Mouse (Mus musculus): Measurements from ENCODE around the gene Evi5l. TPM values are rescaled to one million over a fixed set of nuclear protein-coding genes. Genes with fewer than 3 reads are reported as not detected.
A peak's percentile ranks its signal among the peaks of the same experiment; 100 is the strongest.
"Not testable (repeated sequence)": the region's sequence is repeated elsewhere in the genome, so short reads cannot be mapped to it uniquely, and the experiment has no call there.

Evi5l gene
- polyA plus RNA-seq, 1 experiment, result 83.7 TPM

DNA sequence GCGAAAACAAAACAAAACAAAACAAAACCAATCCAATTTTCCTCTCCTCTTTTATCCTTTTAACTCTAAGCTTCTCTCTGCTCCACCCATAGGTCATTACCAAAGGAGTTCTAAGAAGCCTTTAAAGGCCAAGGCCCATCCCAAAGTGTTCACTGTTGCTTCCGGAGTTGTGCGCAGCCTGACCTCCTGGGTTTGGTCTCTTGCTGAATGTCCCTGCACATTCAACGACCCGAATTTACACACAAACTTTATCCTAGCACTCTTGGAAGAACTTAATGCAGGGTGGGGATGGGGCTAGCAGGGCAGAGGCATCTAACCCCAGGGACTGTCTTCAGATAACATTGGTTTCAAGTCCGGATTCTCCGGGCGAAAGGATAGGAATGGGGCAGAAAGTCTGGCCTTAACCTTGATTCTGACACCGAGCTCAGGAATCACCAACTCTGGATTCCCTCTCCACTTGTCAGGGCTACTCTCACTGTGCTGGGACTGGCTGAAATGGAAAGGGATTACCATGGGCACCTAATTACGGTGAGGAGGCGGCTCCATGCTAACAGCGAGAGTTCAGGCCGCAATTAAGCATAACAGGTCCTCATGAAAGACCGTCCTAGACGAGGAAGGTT is 71.6 kb downstream of the Evi5l start:
- DNase-seq (ENCODE audit: extremely low spot score in 1 of 2, low spot score in 1 of 2), result no peak

DNA sequence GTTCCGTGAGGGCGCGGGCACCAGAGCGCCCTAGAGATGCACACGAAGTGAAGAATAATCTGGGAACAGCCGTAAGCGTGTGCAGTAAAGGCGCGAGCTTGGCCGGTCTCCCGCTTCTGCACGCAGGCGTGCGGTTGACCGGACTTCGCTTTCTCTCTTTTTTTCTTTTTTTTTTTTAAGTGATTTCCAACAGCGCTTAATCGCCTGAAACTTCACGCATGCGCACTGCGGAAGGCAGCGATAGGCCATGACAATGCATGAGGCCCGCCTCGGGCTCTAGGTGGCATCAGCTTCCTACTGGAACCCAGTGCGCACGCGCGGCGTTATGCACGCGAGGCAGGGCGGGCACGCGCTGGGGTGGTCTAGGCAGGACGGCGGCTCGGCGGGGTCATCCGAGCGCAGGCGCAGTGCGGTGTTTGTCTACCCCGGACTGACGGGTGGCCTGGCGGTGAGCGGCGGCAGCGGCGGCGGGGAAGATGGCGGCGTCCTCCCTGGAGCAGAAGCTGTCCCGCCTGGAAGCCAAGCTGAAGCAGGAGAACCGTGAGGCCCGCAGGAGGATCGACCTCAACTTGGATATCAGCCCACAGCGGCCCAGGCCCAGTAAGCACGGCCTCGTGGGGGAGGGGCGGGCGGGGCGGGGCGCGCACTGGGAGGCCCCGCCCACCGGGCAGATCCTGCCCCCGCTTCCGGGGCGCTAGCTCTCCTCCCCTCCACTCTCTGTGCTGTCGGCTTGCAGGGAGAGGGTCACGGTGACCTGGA is 72.2 kb downstream of the Evi5l start, which contains the start of the genes Map2k7 and Gm49320:
Gene Map2k7 (plus strand): TSS at position 307 of the 759 bp plus-strand sequence.
Gene Gm49320 (plus strand): TSS at position 432 of the 759 bp plus-strand sequence.
- peak; percentile 99 to 100 for DNase-seq (ENCODE audit: extremely low spot score in 1 of 2, low spot score in 1 of 2)

DNA sequence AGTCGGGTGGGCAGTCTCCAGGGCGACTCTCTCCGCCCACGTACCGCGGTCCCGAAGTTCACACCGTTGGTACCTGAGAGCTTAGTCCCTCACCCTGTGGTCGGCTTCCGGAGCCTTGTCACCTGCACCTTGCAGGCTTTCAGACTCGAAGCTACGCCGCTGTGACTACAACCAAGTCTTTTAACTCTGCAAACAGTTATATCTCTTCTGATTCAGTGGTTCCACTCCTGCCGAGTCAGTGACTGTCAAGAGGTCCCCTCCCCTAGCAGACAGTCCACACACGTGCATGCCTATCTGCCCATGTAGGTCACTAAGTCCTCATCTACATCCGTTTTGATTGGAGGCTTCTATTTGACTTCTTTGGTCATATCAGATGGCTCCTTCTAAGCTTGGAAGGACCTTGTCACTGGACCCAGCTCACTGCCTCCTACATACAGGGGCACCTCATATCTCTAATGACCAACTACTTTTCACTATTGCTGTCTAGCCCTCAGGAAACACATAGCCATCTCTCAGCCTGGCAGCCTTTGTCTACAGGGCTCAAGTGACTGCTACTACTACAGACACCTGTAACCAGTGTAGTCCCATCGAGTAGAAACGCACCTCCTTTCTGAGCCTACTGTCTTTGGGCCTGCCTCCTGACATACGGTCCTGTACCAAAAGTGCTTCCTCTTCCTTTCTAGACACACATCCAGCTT is 73.0 kb downstream of the Evi5l start:
- DNase-seq (ENCODE audit: extremely low spot score in 1 of 2, low spot score in 1 of 2), result no peak

GRCm38 (mm10) chr8:4245061-4245460 is 78.7 kb downstream of the Evi5l start:
- no peak for DNase-seq (ENCODE audit: extremely low spot score in 1 of 2, low spot score in 1 of 2)

GRCm38 (mm10) chr8:4245737-4246136 is 79.4 kb downstream of the Evi5l start:
- DNase-seq (ENCODE audit: extremely low spot score in 1 of 2, low spot score in 1 of 2), result no peak

- no peak for DNase-seq (ENCODE audit: extremely low spot score in 1 of 2, low spot score in 1 of 2)
These were observed 80.9 kb downstream of the Evi5l start for GRCm38 (mm10) chr8:4247241-4247640.

GRCm38 (mm10) chr8:4247951-4248540 is 81.7 kb downstream of the Evi5l start, which contains the start of gene Tgfbr3l:
Gene Tgfbr3l, plus strand, starts transcription at chr8:4248214.
- no peak for DNase-seq (ENCODE audit: extremely low spot score in 1 of 2, low spot score in 1 of 2)

DNA sequence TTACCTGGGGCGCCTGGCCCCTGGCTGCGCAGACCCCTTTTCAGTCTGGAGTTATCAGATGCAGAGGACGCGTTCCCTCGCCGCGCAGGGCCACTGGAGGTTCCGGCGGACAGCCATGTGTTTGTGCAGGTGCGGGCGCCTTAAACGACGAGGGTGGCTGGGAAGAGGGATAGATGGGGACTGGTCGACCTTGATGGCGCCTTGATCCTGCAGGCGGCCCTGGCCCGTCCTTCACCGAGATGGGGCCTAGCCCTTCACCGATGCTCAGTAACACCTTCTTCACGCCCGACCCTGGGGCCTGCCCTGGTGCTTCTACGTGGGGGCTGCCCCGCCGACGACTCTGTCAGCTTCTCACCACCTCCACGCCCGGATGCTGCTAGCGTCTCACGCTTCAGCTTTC is 82.8 kb downstream of the Evi5l start:
- DNase-seq (ENCODE audit: extremely low spot score in 1 of 2, low spot score in 1 of 2), result no peak

DNA sequence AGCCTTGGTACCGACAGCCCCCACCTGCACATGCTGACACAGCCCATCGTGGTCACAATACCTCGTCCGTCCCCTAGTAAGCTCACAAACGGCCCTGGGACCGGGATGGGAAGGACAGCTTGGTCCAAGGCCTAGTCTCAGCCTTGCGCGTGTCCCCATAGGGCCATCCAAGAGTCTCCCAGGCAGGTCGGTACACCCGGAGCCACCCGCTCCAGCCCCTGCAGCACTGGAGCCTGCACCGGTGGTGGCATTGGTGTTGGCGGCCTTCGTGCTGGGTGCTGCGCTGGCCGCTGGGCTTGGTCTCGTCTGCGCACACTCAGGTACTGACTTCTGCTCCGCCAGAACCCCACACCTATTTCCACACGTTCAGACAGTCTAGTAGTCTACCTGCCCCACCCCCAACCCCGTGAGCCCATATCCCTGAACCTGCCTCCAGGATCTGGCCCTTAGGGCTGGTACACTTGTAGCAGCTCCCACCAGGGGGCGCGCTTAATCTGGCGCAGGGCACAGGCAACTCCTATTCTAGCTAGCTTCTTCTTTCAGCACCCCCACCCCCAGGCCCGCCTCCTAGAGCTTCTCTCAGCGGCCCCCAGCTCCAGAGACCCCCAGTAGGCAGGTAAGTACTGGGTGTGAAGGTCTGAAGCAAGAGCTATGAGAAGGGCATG is 84.1 kb downstream of the Evi5l start:
- DNase-seq (ENCODE audit: extremely low spot score in 1 of 2, low spot score in 1 of 2), result peak in 1 of 2 experiments; percentile 92

- no peak for DNase-seq (ENCODE audit: extremely low spot score in 1 of 2, low spot score in 1 of 2)
These were observed 85.9 kb downstream of the Evi5l start for GRCm38 (mm10) chr8:4252116-4252760.

- peak; percentile 85 to 96 for DNase-seq (ENCODE audit: extremely low spot score in 1 of 2, low spot score in 1 of 2)
These were observed 86.8 kb downstream of the Evi5l start, which contains the start of gene Snapc2 for GRCm38 (mm10) chr8:4252934-4253841. Gene Snapc2, plus strand, starts transcription at chr8:4253080.

GRCm38 (mm10) chr8:4254001-4254400 is 87.6 kb downstream of the Evi5l start:
- peak in 1 of 2 experiments; percentile 77 for DNase-seq (ENCODE audit: extremely low spot score in 1 of 2, low spot score in 1 of 2)

DNA sequence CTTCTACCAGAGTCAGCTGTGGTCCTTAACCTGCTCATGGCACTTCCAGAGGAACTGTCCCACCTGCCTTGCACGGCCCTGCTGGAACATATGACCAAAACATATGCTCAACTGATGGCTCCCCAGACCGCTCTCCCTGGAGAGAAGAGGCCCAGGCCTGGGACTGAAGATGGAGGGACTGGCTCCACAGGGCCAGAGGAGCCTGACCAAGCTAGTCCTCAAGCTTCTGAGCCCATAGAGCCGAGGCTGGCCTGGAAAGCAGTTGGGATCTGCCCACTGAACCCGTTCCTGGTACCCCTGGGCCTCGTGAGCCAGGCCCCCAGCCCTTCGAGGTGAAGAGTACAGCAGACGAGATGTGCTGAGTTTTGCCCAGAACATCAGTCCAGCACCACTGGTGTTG is 89.1 kb downstream of the Evi5l start:
- DNase-seq (ENCODE audit: extremely low spot score in 1 of 2, low spot score in 1 of 2), result not testable (repeated sequence)

GRCm38 (mm10) chr8:4256911-4257310 is 90.5 kb downstream of the Evi5l start:
- peak; percentile 92 to 93 for DNase-seq (ENCODE audit: extremely low spot score in 1 of 2, low spot score in 1 of 2)

- no peak for DNase-seq (ENCODE audit: extremely low spot score in 1 of 2, low spot score in 1 of 2)
These were observed 91.0 kb downstream of the Evi5l start for GRCm38 (mm10) chr8:4257350-4257749.

- peak in 1 of 2 experiments; percentile 88 for DNase-seq (ENCODE audit: extremely low spot score in 1 of 2, low spot score in 1 of 2)
These were observed 91.9 kb downstream of the Evi5l start for GRCm38 (mm10) chr8:4258233-4258632.

DNA sequence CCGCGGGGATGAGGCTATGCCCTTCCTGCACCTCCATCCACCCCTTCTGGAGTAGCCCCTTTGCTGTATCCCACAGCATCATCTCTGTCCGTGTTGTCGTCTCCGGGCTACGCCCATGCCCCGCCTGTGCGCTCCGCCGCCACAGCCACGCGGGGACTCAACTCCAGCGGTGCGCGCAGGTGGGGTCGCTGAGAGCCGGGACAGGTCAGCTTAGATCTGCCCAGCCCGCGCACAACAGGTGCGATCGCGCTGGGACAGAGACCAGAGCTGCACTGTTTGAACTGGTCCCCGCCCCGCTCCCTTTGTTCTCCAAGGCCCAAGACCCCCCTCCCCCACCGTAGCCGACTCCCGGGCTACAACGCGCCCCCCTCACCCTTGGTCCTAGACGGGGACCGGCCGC is 92.3 kb downstream of the Evi5l start:
- no peak for DNase-seq (ENCODE audit: extremely low spot score in 1 of 2, low spot score in 1 of 2)

DNA sequence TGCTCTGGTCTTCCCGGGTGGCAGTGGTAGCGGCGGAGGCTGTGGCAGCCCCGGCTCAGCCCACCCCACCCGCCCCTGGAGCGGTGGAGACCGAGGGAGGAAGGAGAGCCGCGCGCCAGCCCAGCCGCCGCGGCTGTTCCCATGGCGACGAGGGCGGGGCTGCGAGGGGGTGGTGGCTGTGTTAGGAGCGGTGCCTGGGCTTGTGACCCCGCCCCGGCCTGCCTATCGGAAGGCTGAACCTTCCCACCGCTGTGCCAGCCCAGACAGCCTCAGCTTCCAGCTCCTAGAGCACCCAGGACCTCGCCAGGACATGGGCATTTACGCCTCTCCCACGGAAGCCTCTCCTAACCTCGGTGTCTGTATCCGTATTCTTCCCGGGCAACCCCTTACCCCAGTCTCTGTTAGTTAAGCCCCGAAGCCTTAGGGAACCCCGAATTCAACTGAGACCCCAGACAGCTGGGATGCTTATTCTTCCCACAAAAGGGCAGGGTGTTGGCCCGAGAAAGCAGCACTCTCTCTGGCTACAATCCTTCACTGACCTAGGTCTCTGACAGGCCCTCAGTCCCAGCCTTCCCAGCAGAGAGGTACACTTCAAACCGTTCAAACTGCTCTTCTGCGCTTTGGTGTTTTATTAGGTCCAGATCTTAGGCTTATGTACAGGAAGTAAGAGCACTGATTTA is 92.9 kb downstream of the Evi5l start, which contains the start of gene Ctxn1:
Gene Ctxn1 (minus strand): TSS at position 150 of the 680 bp plus-strand sequence.
- DNase-seq (ENCODE audit: extremely low spot score in 1 of 2, low spot score in 1 of 2), result peak; percentile 79 to 92
